Mouse (Mus musculus) midbrain, postnatal 0 days (tissue): Measurements from ENCODE around the gene Kif21b. TPM values are rescaled to one million over a fixed set of nuclear protein-coding genes. Genes with fewer than 3 reads are reported as not detected.

ENCODE experiments used
- ATAC-seq: fragments of 200-750 bp; cut with Nextera tagmentation; 2 replicates; pipeline ENCODE4 v1.8.0; 2017; ENCODE audit warnings: moderate number of reproducible peaks, mild to moderate bottlenecking, moderate TSS enrichment, moderate library complexity; ENCODE audit not compliant: low FRiP score
- DNase-seq: peaks from one replicate; pipeline ENCODE4 v3.0.0-alpha.2; 2015; ENCODE audit warnings: low spot score
- H3K27ac ChIP-seq: fragments of 300-500 bp; sonication (generic); 2 replicates; pipeline ENCODE4 v1.5.1; 2014; ENCODE audit warnings: low read depth, mild to moderate bottlenecking, low read length, mixed read lengths
- H3K27me3 ChIP-seq: fragments of 300-500 bp; sonication (generic); 2 replicates; pipeline ENCODE4 v1.6.1; 2014; ENCODE audit warnings: low read length, control low read depth, mixed read lengths; ENCODE audit not compliant: insufficient read depth
- H3K36me3 ChIP-seq: fragments of 300-500 bp; sonication (generic); 2 replicates; pipeline ENCODE4 v1.6.1; 2014; ENCODE audit warnings: low read length, control low read depth, mixed read lengths; ENCODE audit not compliant: insufficient read depth
- H3K4me1 ChIP-seq: fragments of 300-500 bp; sonication (generic); 2 replicates; pipeline ENCODE4 v1.6.1; 2014; ENCODE audit warnings: mild to moderate bottlenecking, control low read depth, antibody characterized with exemption, low read length, mixed read lengths; ENCODE audit not compliant: insufficient read depth
- H3K4me2 ChIP-seq: fragments of 300-500 bp; sonication (generic); 2 replicates; pipeline ENCODE4 v1.6.1; 2014; ENCODE audit warnings: low read depth, mild to moderate bottlenecking, low read length, mixed read lengths; ENCODE audit not compliant: poor library complexity, severe bottlenecking
- H3K4me3 ChIP-seq: fragments of 300-500 bp; sonication (generic); 2 replicates; pipeline ENCODE4 v1.5.1; 2014; ENCODE audit warnings: low read depth, mild to moderate bottlenecking, low read length, moderate library complexity
- H3K9ac ChIP-seq: fragments of 300-500 bp; sonication (generic); replicated peaks from 2 replicates; pipeline ENCODE4 v1.6.1; 2014; ENCODE audit warnings: mild to moderate bottlenecking, low read length, moderate library complexity, mixed read lengths; ENCODE audit not compliant: poor library complexity, severe bottlenecking
- H3K9me3 ChIP-seq: fragments of 300-500 bp; sonication (generic); 2 replicates; pipeline ENCODE4 v1.6.1; 2016; ENCODE audit warnings: low read length, control low read depth
- CTCF ChIP-seq: IDR thresholded peaks from 2 replicates; pipeline ENCODE4 v1.5.1; 2016; ENCODE audit warnings: antibody characterized with exemption, mild to moderate bottlenecking
- WGBS: fragments of 180-500 bp; shearing (Covaris S2); extraction: QIAGEN DNeasy Blood & Tissue Kit; methylation state at CpG from one replicate; pipeline ENCODE4 v1.1.7; 2014; 5-methylcytosine and 5-hydroxymethylcytosine counted together
- polyA plus RNA-seq: library from polyadenylated mRNA; unstranded; fragments of >200 nt; fragmentation: Nextera tagmentation; extraction: Ambion mirVana; gene quantifications from 2 replicates; pipeline ENCODE4 v1.2.1, GENCODE M21; 2015
- total RNA-seq: library from RNA; depleted of rRNA; stranded (reverse); fragments of >200 nt; gene quantifications from 2 replicates; pipeline ENCODE4 v1.2.3, GENCODE M21; 2014

Kif21b gene
- total and polyA plus RNA-seq, 2 experiments from 2014 or later = 32.1 to 160 TPM

DNA sequence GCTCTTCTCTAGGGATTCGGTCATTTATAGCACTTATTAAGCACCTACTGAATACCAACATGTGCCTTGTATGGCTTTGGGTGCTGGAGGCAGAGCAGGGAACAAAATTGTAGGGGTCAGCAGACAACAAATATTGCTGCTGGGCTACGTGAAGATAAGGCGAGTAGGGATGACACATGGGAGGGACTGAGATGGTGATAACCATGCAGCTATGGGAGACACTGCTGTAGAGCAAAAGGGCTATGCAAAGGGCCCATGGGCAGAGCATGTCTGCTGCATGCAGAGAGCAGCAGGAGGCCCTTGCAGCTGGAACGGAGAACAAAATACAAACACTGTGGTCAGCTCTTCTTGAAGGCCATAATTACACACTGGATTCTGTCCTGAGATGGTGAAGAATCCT is 29.1 kb upstream of the Kif21b start:
- H3K4me1 ChIP-seq = no peaks in the 10 kb centered on the region
- no peak overlapping the region for H3K4me3 ChIP-seq
- no peaks in the 10 kb centered on the region for H3K9me3 ChIP-seq
- ATAC-seq = no peak
- 73% methylated on average over 4 of the region's 4 CpGs for WGBS
- no peak overlapping the region for H3K4me2 ChIP-seq
- no peak for TF ChIP-seq CTCF
- DNase-seq = no peak
- no peaks in the 10 kb centered on the region for H3K27me3 ChIP-seq
- no peak overlapping the region for H3K27ac ChIP-seq
- H3K9ac ChIP-seq = no peak overlapping the region
- no peaks in the 10 kb centered on the region for H3K36me3 ChIP-seq

DNA sequence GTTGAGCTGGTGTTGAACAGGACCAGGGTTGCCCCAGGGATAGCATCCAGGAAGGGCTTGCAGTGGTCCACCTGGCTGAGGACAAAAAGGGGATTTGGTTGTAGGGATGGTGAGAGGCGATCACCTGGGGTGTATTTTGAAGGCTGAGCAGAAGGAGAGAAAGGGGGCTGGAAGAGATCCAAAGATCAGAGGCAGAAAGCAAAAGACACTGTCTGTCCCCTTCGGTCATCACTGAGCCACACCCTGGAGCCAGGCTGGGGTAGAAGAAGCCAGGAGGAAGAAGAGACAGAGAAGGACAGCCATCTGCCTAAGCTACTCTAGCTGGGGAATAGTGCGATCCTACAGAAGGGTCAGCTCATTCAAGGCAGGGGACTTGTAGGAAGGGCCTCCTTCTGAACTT is 28.6 kb upstream of the Kif21b start:
- Histone ChIP-seq H3K4me2 (no peak overlapping the region), H3K27ac (no peak overlapping the region), H3K4me3 (no peak overlapping the region), H3K36me3 (no peaks in the 10 kb centered on the region), H3K9ac (no peak overlapping the region), H3K9me3 (no peaks in the 10 kb centered on the region), H3K4me1 (no peaks in the 10 kb centered on the region), H3K27me3 (no peaks in the 10 kb centered on the region)
- 75% methylated on average over 3 of the region's 3 CpGs for WGBS
- TF ChIP-seq CTCF = no peak
- DNase-seq = no peak
- ATAC-seq = no peak

DNA sequence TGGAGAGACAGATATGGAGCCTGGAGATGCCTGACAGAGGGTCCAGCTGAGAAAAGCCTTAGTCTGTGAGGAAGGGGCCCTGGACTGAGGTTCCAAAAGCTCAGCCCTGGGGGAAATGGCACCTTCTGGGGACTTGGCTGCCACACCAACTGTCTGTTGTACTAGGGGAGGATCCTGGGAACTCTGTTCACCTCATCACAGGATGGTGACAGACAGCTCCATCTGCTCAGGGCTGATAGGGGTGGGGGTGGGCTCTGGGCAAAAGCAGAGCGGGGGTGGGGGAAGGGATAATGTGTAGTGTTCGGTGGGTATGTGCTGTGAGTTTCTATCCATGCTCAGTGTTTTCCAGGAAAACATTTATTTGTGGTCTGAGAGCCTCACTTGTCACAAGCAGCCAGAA is 28.2 kb upstream of the Kif21b start:
- no peaks in the 10 kb centered on the region for H3K27me3 ChIP-seq
- no peak for TF ChIP-seq CTCF
- peak; percentile 82 for DNase-seq
- H3K9me3 ChIP-seq = no peaks in the 10 kb centered on the region
- ATAC-seq = peak; percentile 38; the same call in 1 of the 2 replicates
- H3K4me1 ChIP-seq = no peaks in the 10 kb centered on the region
- H3K9ac ChIP-seq = no peak overlapping the region
- no peak overlapping the region for H3K27ac ChIP-seq
- WGBS = 59% methylated on average over 2 of the region's 2 CpGs
- no peaks in the 10 kb centered on the region for H3K36me3 ChIP-seq
- H3K4me3 ChIP-seq = no peak overlapping the region
- no peak overlapping the region for H3K4me2 ChIP-seq

DNA sequence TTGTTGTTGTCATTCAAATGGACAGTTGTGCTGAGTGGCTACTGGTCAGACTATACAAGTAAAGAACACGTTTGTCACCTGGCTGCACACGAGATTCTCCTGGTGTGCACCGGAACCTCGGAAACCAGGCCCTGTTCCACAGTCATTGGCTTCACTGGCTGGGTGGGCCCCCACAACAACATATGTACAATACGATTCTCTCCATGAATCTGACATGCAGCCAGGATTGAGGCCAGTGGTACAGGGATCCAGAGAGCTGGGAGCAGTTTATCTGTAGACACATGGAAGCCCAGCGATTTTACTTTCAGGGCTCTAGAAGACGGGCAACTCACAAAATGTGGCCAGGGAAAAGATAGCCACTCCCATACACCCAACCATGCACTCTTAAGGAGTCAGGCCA is 27.5 kb upstream of the Kif21b start:
- ATAC-seq (no peak), DNase-seq (peak; percentile 72)
- 86% methylated on average over 7 of the region's 7 CpGs for WGBS

DNA sequence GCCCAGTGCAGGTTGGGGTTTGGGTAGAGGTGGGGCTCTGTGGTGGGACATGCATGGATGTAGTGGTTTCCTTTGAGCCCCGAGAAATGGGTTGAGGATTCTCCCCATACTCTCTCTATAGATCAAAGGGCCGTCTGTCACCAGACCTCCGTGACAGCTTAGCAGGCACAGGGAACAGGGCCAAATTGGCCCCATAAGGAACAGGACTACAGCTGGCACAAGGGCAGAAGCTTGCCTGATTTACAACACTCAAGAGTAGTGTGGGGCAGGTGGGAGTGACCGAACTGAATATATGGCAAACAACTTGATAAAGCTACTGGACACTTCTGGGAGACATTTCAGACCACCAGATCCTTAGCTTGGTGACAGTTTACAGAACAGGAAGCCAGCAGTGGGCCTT is 26.4 kb upstream of the Kif21b start:
- Histone ChIP-seq H3K4me3 (no peak overlapping the region), H3K36me3 (no peaks in the 10 kb centered on the region), H3K27ac (no peak overlapping the region), H3K27me3 (no peaks in the 10 kb centered on the region), H3K9me3 (no peaks in the 10 kb centered on the region), H3K4me2 (no peak overlapping the region), H3K9ac (no peak overlapping the region), H3K4me1 (no peaks in the 10 kb centered on the region)
- ATAC-seq = no peak
- TF ChIP-seq CTCF = no peak
- 35% methylated on average over 4 of the region's 4 CpGs for WGBS
- DNase-seq = peak; percentile 73

More for the DNA sequence above, 27.5 kb upstream of the Kif21b start:
- H3K36me3 ChIP-seq = no peaks in the 10 kb centered on the region
- no peaks in the 10 kb centered on the region for H3K9me3 ChIP-seq
- no peak overlapping the region for H3K4me3 ChIP-seq
- no peak overlapping the region for H3K4me2 ChIP-seq
- H3K27me3 ChIP-seq = no peaks in the 10 kb centered on the region
- H3K9ac ChIP-seq = no peak overlapping the region
- TF ChIP-seq CTCF = no peak
- no peak overlapping the region for H3K27ac ChIP-seq
- H3K4me1 ChIP-seq = no peaks in the 10 kb centered on the region

DNA sequence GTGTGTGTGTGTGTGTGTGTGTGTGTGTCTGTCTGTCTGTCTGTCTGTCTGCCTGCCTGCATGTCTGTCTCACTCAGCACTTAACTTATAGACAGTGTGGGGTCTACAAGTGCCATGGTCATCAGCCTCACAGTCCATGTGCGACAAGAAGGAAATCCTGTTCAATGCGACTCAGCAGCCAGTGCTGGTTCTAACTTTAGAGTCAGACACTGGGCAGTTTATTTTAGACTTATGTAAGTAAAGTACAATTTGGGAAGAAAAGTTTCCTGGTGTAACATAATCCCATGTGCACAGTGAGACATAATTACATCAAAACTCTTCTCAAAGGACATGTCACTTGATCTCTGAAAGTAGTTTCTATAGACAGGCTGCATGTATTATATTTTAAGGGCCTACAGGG is 21.7 kb upstream of the Kif21b start:
- Histone ChIP-seq H3K9me3 (no peaks in the 10 kb centered on the region), H3K27ac (no peak overlapping the region), H3K36me3 (no peaks in the 10 kb centered on the region), H3K4me2 (no peak overlapping the region), H3K4me1 (no peaks in the 10 kb centered on the region), H3K4me3 (no peak overlapping the region), H3K27me3 (no peaks in the 10 kb centered on the region), H3K9ac (no peak overlapping the region)
- no peak for TF ChIP-seq CTCF
- 79% methylated on average over 2 of the region's 2 CpGs for WGBS
- no peak for ATAC-seq
- DNase-seq = no peak
